Mouse (Mus musculus) testis, adult 2 months (tissue): ENCODE data around the gene Gm21992.

ENCODE experiments used
- CTCF ChIP-seq: fragments of 200-500 bp; IDR thresholded peaks from 2 replicates; pipeline ENCODE4 v1.5.1; 2012; ENCODE audit warnings: low read depth, mild to moderate bottlenecking, inconsistent platforms, low read length, moderate library complexity; ENCODE audit not compliant: control insufficient read depth, insufficient read depth, insufficient replicate concordance
- POLR2A ChIP-seq: fragments of 200-500 bp; IDR thresholded peaks from 2 replicates; pipeline ENCODE4 v1.6.1; 2012; ENCODE audit warnings: low read depth, mild to moderate bottlenecking, inconsistent platforms, low read length, moderate library complexity; ENCODE audit not compliant: control insufficient read depth

DNA sequence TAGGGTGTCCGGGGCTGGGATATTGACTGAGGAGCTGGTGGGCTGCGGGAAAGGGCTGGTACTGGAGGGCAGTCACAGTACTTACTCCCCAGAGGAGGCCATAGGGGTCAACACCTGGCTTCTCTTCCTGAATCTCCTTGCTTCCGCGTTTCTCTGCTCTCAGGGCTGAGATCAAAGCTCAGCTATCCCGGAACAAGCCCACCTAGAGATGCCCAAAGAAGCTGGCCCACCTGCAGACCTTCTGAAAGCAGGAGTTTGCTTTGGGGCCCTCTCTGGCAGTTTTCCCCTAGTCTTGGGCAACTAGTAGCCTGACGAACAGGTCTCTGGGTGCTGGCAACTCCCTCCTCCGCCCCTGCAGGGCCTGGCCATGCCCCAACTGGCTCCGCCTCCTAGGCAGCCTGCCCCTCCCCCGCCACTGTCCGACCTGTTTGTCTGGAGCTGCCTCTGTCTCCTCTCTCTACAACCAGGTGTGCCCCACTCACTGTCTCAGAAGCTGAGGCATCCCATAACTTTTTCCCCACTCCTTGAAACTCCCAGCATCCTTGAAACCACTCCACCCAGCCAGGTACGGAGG lies 90.7 kb downstream of the Gm21992 start:
- TF ChIP-seq CTCF (no peak), POLR2A (no peak)
